Mouse (Mus musculus): ENCODE results near the gene Mt2. TPM values are rescaled to one million over a fixed set of nuclear protein-coding genes. Genes with fewer than 3 reads are reported as not detected.

Mt2 gene
- total RNA-seq, 2 experiments from 2014 or later: 386 to 457 TPM

DNA sequence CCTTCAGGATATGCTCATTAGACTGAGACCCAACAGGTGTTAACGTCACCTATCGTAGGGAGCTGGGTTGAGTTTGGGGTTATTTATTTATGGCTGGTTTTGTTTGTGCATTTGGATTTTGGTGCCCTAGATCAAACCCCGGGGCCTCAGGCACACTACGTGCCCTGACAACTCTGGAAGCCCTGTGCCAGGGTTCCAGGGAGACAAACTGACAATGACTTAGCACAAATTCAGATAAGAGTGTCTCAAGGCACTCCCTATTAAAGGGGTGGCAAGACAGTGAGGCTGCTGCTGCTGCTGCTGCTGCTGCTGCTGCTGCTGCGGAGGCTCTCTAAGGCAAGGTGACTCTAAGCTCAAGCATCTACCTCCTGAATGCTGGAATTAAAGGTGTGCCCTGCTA, 2.9 kb upstream of the Mt2 start:
- DNase-seq (ENCODE audit: low spot score in 2 of 2): no peak
- intact Hi-C loops (cut with DNase I): loop anchor here (5.0 kb wide), 1 partner anchor 67 kb away; no protein-coding TSS in a partner anchor

DNA sequence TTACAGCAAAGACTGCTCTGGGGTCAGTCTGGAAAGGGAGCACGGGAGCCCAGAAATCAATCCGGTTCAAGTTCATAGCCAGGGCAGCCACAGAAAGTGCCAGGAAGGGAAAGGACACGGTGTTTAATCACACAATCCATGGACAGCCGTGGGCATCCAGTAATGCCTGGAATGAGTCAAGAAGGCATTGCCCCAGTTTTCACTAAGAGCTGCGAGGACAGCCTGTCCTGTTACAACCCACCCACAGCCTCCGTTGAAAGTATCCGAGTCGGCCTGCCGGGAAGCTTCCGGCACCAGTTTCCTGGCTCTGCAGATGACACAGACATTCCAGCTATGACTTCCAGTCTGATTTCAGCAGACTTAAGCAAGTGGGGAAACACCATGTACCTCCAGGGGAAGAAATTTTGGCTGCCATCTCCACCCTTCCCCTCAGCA, 1.1 kb upstream of the Mt2 start:
- intact Hi-C loops (cut with DNase I): no loop called here
- peak in 1 of 2 experiments; percentile 55 for DNase-seq (ENCODE audit: low spot score in 2 of 2)

DNA sequence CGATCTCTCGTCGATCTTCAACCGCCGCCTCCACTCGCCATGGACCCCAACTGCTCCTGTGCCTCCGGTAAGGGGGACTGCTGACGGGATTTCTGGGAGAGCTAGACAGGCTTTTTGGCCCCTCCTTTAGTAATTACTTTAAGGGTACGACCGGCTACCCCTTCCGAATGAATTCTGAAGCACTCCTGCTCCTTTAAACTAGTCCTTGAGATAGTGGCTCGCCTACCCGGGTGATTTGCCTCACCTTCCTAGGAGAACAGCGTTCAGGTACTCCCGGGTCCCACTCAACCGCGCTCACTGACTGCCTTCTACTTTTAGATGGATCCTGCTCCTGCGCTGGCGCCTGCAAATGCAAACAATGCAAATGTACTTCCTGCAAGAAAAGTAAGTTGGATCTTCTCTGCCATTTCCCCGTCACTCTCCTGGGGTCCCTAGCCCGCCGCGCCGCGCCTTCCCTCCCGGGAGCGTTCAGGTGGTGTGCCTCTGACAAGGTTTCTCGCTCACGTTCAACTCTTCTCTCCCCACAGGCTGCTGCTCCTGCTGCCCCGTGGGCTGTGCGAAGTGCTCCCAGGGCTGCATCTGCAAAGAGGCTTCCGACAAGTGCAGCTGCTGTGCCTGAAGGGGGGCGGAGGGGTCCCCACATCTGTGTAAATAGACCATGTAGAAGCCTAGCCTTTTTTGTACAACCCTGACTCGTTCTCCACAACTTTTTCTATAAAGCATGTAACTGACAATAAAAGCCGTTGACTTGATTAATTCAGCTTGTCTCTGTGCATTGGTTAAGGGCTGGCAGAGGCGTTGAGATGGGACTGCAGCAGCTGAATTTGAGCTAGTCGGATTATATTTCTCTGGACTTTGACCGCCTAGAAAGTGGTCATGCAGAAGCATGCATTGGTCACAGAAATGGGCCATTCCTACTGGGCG, 607 bp downstream of the Mt2 start:
- peak in 1 of 2 experiments; percentile 34 for DNase-seq (ENCODE audit: low spot score in 2 of 2)
- intact Hi-C loops (cut with DNase I): no loop called here

DNA sequence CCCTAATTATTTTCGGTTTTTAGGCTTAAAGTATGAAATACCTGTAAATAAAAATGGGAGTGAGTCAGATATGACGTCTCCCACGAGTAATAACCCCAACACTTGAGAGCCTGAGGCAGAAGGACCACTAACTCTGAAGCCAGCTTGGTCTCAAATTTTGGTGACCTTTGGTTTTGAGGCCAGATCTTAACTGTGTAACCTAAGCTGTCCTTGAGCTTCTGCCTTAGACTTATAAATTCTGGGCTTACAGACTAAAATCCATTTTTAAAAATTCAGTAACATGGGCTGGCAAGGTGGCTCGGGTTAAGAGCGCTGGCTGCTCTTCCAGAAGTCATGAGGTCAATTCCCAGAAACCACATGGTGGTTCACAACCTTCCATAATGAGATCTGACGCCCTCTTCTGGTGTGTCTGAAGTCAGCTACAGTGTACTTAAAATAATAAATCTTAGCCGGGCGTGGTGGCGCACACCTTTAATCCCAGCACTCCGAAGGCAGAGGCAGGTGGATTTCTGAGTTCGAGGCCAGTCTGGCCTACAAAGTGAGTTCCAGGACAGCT, 1.5 kb downstream of the Mt2 start:
- intact Hi-C loops (cut with DNase I): no loop called here
- no peak for DNase-seq (ENCODE audit: low spot score in 2 of 2)

DNA sequence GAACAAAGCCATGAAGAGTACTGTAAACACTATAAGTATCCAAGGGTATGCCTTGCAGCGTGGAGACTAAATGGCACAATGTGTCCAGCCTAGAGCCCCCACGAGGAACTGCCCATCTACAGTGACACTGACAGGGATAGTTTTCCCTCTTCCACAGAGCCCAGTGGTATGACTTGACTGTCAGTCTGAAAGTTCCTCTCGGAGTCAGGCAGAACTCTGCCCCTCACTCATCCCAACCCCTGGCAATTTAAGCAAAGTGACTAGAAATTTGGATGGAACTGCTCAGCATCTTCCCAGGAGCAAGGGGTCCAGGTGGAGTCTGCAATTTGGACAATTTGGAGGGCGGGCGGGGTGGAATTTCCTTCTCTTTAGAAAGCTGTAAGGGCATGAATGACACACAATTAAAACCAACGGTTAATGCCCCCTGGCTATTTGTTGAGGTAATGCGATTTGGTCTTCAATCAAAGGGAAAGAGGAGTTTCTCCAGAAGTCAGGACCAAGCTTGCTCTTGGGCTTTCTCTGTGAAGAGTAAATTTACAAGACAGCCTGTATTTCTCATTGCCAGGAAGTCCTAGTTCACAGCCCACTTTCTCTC, 2.3 kb downstream of the Mt2 start:
- no peak for DNase-seq (ENCODE audit: low spot score in 2 of 2)
- intact Hi-C loops (cut with DNase I): no loop called here

DNA sequence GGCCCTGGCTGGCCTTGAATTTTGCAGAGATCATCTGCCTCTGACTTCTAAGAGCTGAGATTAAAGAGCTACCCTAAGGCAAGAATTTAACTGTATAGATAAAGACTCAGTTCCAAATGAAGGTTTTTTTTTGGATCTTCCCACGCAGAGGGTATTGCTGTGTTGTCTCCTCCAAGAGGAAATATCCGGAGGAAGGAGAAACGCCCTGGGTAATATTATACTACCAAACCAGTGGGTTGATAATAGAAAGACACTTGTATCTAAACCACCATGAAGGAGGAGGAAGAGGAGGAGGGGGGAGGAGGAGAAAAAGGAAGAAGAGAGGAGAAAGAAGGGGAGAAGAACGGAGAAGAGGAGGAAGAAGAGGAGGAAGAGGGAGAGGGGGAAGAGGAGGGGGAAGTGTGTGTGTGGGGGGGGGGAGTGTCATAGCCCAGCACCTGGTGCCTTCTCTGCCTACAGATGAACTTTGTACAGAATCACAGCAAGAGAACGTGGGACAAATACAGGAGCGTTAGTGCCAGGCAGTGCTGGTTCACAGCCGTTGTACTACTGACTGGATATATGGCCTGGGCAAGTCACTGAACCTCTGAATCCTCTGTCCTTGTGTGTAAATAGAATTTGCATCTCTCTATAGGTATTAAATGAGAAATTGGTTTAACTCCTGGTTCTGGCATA, 5.4 kb downstream of the Mt2 start:
- DNase-seq (ENCODE audit: low spot score in 2 of 2): no peak
- intact Hi-C loops (cut with DNase I): no loop called here

DNA sequence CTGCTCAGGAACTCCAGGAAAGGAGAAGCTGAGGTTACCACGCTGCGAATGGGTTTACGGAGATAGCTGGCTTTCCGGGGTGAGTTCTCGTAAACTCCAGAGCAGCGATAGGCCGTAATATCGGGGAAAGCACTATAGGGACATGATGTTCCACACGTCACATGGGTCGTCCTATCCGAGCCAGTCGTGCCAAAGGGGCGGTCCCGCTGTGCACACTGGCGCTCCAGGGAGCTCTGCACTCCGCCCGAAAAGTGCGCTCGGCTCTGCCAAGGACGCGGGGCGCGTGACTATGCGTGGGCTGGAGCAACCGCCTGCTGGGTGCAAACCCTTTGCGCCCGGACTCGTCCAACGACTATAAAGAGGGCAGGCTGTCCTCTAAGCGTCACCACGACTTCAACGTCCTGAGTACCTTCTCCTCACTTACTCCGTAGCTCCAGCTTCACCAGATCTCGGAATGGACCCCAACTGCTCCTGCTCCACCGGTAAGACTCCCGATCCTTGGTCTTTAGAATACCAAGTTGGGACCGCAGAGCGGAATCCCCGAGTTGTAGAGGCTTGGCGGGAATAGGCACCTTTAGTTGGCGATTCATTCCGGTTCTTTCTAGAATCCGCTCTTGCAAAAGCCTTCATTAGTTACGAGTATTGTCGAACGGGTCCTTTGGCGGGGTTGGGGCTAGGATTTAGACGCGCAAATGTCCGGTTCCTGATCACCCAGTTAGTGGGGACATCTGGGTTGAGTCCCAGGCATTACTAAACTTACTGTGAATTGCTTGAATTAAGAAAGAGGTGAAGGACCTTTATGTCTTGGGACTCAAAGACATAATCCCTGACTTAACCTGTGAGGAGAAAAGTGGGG, 6.6 kb downstream of the Mt2 start, which contains the start of gene Mt1:
Mt1 (plus strand) TSS at position 226 of the 856 bp plus-strand sequence.
- DNase-seq (ENCODE audit: low spot score in 2 of 2): peak; percentile 88 to 89
- intact Hi-C loops (cut with DNase I): no loop called here

DNA sequence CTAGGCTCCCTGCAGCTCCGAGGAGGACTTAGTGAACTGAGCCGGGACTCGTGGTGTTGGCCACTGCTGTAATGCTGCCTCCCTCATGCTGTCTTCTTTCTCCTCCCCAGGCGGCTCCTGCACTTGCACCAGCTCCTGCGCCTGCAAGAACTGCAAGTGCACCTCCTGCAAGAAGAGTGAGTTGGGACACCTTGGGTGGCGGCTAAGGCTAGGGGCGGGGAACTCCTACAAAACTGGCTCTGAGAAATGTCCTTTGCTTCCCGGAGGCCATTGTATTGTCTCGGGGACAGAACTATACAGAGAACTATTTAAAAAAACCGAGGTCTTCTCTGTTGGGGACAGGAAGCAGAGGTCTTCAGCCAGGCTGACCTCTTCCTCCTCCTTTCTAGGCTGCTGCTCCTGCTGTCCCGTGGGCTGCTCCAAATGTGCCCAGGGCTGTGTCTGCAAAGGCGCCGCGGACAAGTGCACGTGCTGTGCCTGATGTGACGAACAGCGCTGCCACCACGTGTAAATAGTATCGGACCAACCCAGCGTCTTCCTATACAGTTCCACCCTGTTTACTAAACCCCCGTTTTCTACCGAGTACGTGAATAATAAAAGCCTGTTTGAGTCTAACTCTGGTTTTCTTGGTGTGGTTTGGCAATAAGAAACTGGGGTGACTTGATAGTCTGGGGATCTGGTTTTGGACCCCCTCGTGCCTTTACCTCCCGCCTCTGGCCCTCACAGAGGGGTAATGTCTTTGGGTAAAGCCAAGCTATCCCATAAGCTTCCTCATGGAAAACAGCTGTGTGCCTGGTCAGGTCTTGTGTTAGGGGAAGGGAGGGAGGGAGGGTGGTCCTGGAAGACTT, 7.5 kb downstream of the Mt2 start:
- no peak for DNase-seq (ENCODE audit: low spot score in 2 of 2)
- intact Hi-C loops (cut with DNase I): no loop called here

DNA sequence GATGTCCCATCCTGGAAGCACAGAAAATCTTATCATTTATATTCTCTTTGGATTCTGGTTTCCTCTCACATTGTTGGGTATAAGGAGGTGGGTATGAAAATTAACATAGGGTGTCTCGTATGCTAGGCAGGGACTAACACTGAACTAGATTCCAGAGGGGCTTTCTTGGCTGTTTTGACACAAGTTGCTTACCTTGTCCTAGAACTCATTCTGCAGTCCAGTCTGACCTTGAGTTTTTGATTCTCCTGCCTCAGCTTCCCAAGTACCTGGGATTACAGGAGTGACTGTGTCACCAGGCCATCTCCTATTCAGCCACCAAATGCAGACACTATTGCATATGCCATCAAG, 8.1 kb downstream of the Mt2 start:
- intact Hi-C loops (cut with DNase I): no loop called here
- DNase-seq (ENCODE audit: low spot score in 2 of 2): no peak

DNA sequence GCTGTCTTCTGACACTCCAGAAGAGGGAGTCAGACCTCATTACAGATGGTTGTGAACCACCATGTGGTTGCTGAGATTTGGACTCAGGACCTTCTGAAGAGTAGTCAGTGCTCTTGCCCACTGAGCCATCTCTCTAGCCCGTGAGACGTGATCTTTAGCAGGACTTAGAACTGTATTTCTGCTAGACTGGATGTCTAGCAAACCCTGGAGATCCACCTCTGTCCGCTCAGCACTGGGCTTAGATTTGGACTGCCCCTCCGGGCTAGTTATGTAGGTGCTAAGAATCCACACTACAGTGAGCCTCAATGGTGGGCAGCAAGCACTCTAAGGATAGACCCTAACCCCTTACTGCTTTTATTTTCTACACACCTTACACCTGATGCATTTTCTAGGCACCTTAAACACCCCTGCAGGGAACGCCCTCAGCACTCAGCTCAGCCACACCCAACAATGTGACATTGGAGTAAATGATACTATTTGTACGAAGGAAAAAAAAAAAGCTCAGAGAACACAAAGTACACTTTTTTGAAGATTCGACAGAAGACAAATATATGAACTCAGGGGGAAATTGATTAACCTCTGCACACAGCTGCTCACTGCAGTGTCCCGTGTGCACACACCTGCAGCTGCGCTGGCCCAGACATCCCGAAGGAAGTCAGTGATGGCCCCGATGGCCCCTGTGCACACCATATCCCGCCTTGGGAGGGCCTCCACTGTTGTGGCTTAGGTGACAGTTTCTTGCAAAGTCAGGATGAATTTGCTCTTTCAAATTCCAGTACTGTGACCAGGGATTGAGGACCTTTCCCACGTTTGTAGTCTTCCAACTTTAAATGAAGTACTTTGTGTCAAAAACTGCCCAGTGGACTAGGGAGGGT, 9.8 kb downstream of the Mt2 start:
- no peak for DNase-seq (ENCODE audit: low spot score in 2 of 2)
- intact Hi-C loops (cut with DNase I): no loop called here

DNA sequence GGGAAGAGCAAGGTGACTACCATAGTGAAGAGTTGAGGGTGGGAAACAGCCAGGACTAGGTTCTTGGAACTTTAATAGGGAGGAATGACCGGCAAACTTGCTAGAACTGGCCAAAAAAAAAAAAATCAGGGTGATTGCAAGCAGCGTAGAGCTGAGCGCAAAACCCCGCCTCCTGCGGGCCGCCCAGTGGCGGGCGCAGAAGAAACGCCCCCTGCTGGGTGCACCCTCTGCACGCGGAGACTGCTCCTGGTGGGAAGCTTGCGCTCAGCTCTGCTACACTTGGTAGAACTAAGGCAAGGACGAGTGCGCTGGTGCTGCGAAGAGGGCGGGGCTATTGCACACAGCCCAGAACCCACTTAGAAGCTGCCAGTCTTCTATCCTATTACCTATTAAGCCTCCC, 10.7 kb downstream of the Mt2 start:
- peak; percentile 63 to 68 for DNase-seq (ENCODE audit: low spot score in 2 of 2)
- intact Hi-C loops (cut with DNase I): no loop called here

DNA sequence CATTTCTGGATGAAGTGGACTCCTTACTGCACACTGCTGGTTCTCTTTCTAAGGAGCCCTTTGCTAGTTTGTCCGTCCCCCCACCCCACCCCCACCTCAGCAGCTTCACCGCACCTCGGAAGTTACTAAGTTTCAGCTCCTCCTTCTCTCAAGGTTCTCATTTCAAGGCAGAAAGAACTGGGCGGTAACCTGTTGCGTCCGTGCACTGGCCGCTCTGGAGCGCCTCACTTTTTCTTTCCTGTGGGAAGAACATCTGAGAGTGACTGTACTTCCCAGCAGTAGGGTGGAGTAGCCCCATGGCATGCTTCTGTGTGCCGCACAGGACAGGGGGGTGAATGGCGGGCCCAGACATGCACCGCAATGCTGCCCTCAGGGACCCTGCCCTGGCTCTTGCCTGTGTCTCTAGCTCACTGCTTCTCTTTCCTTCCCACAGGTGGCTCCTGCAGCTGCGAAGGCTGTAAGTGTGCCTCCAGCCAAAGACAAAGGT, 11.9 kb downstream of the Mt2 start:
- DNase-seq (ENCODE audit: low spot score in 2 of 2): no peak
- intact Hi-C loops (cut with DNase I): no loop called here

DNA sequence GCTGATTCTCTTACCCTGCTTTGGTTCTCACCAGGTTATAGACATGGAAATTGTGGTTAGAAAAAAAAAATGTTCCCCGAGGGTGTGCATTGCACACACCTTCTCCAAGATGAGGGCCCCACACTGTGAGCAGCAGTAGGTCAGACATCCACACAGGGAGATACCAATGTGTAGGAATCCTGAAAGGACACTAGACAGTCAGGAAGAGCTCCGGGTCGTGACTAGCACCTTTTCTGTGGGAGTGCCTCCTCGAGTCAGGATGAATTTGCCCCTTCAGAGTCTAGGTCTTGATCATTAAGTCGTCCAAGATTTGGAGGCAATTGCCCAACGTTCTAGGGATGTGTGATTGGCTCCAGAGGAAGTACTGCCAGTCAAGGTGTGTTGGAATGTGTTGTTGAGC, 13.3 kb downstream of the Mt2 start:
- intact Hi-C loops (cut with DNase I): no loop called here

DNA sequence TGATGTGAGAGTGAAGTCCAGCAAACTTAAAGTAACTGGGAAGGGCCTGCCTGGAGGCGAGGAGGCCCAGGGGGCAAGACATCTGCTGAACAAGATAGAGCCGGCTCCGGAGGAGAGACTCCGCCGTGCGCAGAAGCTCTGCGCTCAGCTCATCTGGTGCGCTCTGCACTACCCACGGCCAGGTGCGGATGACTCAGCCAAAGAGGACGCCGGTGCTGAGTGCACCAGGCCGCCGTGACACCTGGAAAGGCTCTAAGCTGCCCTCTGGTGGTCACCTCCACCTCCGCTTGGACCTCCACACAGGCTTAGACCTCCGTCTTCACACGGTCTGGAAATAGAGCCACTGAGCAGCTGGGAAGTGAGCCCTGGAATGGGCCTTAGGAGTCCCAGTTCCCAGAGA, 14.1 kb downstream of the Mt2 start:
- intact Hi-C loops (cut with DNase I): no loop called here
- peak in 1 of 2 experiments; percentile 47 for DNase-seq (ENCODE audit: low spot score in 2 of 2)

More for the DNA sequence above, 13.3 kb downstream of the Mt2 start:
- no peak for DNase-seq (ENCODE audit: low spot score in 2 of 2)

DNA sequence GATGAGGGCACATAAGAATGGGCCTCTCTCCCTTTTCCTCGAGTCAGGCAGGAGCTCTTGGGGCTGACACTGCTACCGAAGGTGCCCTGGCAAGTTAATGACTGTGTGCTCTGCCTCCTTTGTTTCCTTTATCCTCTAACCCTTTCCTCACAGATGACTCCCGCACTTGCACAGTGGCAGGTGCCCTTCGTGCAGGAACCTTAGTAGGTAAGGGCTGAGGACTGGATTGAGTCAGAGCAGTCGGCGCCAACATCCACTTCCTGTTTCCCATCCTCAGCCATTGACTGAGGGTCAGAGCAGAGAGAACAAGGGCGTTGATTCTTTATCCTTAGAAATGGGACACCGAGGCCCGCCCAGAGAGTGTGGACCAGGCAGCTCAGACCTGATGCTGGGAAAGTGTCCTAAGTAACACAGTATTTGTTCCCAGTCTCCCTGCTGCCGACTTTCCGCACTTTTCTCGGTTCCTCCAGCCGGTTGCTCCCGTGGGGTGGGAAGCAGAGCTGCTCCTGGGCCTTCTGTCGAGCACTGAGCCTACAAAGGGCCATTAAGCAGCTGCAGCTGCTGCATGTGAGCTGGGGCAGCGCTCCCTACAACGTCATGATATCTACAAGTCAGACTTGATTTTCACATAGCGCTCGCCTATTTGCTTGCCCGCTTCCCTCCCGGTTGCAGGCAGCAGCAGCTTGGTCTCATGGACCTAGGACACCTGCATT, 15.0 kb downstream of the Mt2 start:
- intact Hi-C loops (cut with DNase I): no loop called here
- DNase-seq (ENCODE audit: low spot score in 2 of 2): no peak

DNA sequence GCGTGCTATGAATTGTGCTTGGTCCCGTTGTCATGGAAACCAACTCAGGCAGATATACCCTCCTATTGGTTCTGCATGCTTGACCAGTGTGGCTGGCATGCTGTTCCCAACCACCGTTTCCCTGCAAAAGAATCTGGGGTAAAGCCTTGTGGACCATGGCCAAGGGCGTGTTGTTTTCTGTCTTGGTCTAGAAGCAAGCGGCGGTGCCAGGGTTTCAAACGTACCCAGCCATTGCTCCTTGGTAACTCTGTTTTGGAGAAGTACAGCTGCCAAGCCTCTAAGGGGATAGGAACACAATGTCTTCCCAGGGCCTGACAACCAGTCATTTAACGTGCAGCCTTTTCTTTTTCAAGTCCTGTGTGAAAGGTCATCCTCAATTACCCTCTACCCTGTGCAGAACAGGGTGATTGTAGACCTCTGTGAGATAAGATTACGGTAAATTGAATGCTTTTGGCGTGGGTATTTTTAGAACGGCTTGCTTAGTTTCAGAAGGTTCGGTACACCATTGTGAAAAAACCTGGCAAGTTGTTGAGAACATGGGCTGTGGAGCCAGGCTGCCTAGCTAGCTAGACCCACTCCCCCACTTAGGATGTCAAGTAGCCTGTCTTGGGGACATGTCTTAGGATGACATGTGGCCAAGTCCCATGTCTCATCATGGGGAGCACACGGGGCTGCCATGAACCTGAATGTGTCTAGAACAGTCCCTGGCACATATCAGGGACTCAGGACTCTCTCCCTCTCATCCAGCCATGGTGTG, 17.0 kb downstream of the Mt2 start:
- DNase-seq (ENCODE audit: low spot score in 2 of 2): peak in 1 of 2 experiments; percentile 70
- intact Hi-C loops (cut with DNase I): loop anchor here (10.0 kb wide), 1 partner anchor 215 kb away; no protein-coding TSS in a partner anchor

Data from left cerebral cortex, postnatal 25 days (tissue).